ENCODE assay signal across 1 mouse cellular context in the genomic region with DNA sequence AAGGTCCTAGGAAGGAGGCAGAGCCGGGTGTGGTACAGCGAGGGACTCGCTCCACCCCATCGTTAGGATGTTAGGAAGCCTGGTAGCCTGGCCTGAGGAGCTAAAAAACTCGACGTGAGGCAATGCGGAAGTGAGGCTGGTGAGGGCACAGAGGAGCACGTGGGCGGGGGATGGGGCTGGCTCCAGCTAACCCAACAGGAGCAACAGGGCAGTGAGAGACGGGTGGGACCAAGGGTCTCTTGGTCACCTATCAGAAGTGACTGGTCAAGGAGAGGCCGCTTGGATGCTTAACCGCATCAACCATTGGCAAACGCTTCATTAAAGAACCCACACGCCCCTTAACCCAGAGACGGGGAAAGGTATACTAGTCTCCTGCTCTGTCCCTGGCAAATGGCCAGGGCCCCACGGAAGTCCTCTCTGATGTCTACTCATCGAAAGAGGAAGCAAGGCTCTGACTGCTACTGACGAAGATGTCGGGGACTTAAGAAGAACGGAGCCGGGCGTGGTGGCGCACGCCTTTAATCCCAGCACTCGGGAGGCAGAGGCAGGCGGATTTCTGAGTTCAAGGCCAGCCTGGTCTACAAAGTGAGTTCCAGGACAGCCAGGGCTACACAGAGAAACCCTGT.
TF ChIP-seq lines count a peak whose summit lies in the region.

No protein-coding gene starts in this region.

TF ChIP-seq in CH12.LX, 34 proteins besides CTCF, POLR2A, EP300 and RAD21 (continued from another document):
- TF ChIP-seq RCOR1 (conservative IDR thresholded peaks at IDR 0.05; ENCODE audit: low read depth, low read length): no peak
- no peak for TF ChIP-seq IRF4 (IDR thresholded peaks at IDR 0.05; ENCODE audit: low read depth, low read length)
- TF ChIP-seq GABPA (IDR thresholded peaks at IDR 0.05; ENCODE audit: insufficient replicate concordance, low read depth, low read length): no peak
- TF ChIP-seq MXI1 (IDR thresholded peaks at IDR 0.05; ENCODE audit: low read depth, low read length): no peak
- no peak for TF ChIP-seq JUND (conservative IDR thresholded peaks at IDR 0.05; ENCODE audit: low read depth, low read length)
- no peak for TF ChIP-seq ZMIZ1 (IDR thresholded peaks at IDR 0.05; ENCODE audit: low read depth, low read length)
- TF ChIP-seq MYC (IDR thresholded peaks at IDR 0.05; ENCODE audit: low read depth, low read length): peak; percentile 90
- no peak for TF ChIP-seq POLR2AphosphoS2 (IDR thresholded peaks at IDR 0.05; ENCODE audit: low read depth, low read length)
- peak; percentile 76 for TF ChIP-seq MAX (IDR thresholded peaks at IDR 0.05; ENCODE audit: low read length)
- TF ChIP-seq HCFC1 (IDR thresholded peaks at IDR 0.05; ENCODE audit: low read depth, low read length): no peak
- no peak for TF ChIP-seq NRF1 (IDR thresholded peaks at IDR 0.05; ENCODE audit: low read depth, low read length)
- TF ChIP-seq ELF1 (IDR thresholded peaks at IDR 0.05; ENCODE audit: low read depth, low read length): peak; percentile 52; the same call in 1 of the 2 replicates
- no peak for TF ChIP-seq UBTF (IDR thresholded peaks at IDR 0.05; ENCODE audit: low read depth, low read length)
- no peak for TF ChIP-seq PAX5 (IDR thresholded peaks at IDR 0.05; ENCODE audit: low read length)
- no peak for TF ChIP-seq MEF2A (IDR thresholded peaks at IDR 0.05; ENCODE audit: borderline replicate concordance, low read depth, low read length)
- no peak for TF ChIP-seq CHD2 (IDR thresholded peaks at IDR 0.05; ENCODE audit: low read length)
- TF ChIP-seq NELFE (IDR thresholded peaks at IDR 0.05; ENCODE audit: low read depth, low read length): no peak
- TF ChIP-seq USF1 (IDR thresholded peaks at IDR 0.05; ENCODE audit: low read depth, low read length): no peak
- TF ChIP-seq E2F4 (IDR thresholded peaks at IDR 0.05; ENCODE audit: insufficient replicate concordance, low read depth, low read length): no peak
- no peak for TF ChIP-seq TBP (conservative IDR thresholded peaks at IDR 0.05; ENCODE audit: low read depth, low read length)
- TF ChIP-seq KAT2A (IDR thresholded peaks at IDR 0.05; ENCODE audit: insufficient replicate concordance, low read length): no peak
- TF ChIP-seq CHD1 (IDR thresholded peaks at IDR 0.05; ENCODE audit: low read depth, low read length): no peak
- TF ChIP-seq ZC3H11A (IDR thresholded peaks at IDR 0.05; ENCODE audit: low read depth, low read length): no peak
- TF ChIP-seq ETS1 (conservative IDR thresholded peaks at IDR 0.05; ENCODE audit: low read depth, low read length): no peak
- TF ChIP-seq MAFK (IDR thresholded peaks at IDR 0.05; ENCODE audit: insufficient replicate concordance, low read length): no peak
